Mouse (Mus musculus): Measurements from ENCODE around the gene Gm20816. TPM values are rescaled to one million over a fixed set of nuclear protein-coding genes. Genes with fewer than 3 reads are reported as not detected.
"Not testable (repeated sequence)": the region's sequence is repeated elsewhere in the genome, so short reads cannot be mapped to it uniquely, and the experiment has no call there.

The Gm20816 gene
- total RNA-seq (2021): not detected
- long read RNA-seq, experiment 1: 0 reads
- long read RNA-seq, experiment 2: 0 reads

DNA sequence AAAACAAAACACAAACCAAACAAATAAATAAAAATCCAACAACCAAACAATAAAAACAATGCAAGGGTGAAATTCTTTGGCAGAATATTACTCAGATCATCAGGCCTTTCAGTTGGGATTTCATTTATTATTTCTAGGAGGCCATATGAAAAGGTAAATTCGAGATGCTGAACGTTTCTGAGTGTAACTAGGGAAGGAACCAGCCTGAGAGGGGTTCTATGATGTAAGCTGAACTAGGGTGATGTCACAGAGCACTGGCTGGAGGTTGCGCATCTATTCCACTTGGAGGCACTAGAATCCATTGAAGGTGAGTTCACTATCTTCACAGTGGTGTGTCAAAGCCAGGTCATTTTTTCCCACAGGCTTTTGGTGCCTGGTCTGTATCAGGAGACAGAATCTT is at the start of gene Gm20816:
Gene Gm20816, plus strand, starts transcription at position 301 of the 400 bp plus-strand sequence.
- DNase-seq (ENCODE audit: low spot score in 2 of 2): not testable (repeated sequence)

Other genes with a start within 250 kb of the Gm20816 start
- gene Gm20937, start 243.1 kb upstream of the Gm20816 start, total RNA-seq (2021): not detected